20 mouse cellular contexts compared by ENCODE assay signal in genomic region chr3:121189199-121189598, GRCm38 (mm10).
"Had no signal": no experiment of that assay in that cellular context is flagged by ENCODE, and none has a peak within 500 bp of the region (broad histone marks: within the 10 kb centered on the region; RNA-seq: fewer than 3 reads in every experiment).

No protein-coding gene starts in this region.

- H3K9me3 ChIP-seq: liver, embryonic 13.5 days; liver, embryonic 15.5 days; lung, embryonic 15.5 days; midbrain, embryonic 12.5 days; neural tube, embryonic 13.5 days; neural tube, embryonic 15.5 days; stomach, embryonic 15.5 days had no signal

- H3K4me1 ChIP-seq: midbrain, embryonic 10.5 days; midbrain, embryonic 12.5 days; neural tube, embryonic 13.5 days; neural tube, embryonic 15.5 days; stomach, embryonic 15.5 days had no signal

- DNase-seq: liver; liver, embryonic 13.5 days; liver, postnatal 0 days; midbrain, embryonic 14.5 days; retina, postnatal 1 day; right cerebral cortex, adult 18-20 months; right cerebral cortex, postnatal 14 days; thymus, adult 18-20 months; thymus, postnatal 14 days; thymus, postnatal 4 days had no signal

- H3K9ac ChIP-seq: liver, embryonic 13.5 days; liver, embryonic 15.5 days; liver, postnatal 0 days; lung, embryonic 15.5 days; midbrain, embryonic 12.5 days; neural tube, embryonic 13.5 days; neural tube, embryonic 15.5 days; stomach, embryonic 15.5 days had no signal

- H3K27ac ChIP-seq: liver, embryonic 13.5 days; liver, embryonic 15.5 days; lung, embryonic 15.5 days; midbrain, embryonic 10.5 days; midbrain, embryonic 12.5 days; neural tube, embryonic 13.5 days; neural tube, embryonic 15.5 days; stomach, embryonic 15.5 days had no signal

- H3K36me3 ChIP-seq: liver, embryonic 13.5 days; liver, embryonic 15.5 days; lung, embryonic 15.5 days; midbrain, embryonic 10.5 days; midbrain, embryonic 12.5 days; neural tube, embryonic 13.5 days; neural tube, embryonic 15.5 days; stomach, embryonic 15.5 days had no signal

- H3K4me3 ChIP-seq: liver, embryonic 13.5 days; liver, embryonic 15.5 days; lung, embryonic 15.5 days; midbrain, embryonic 10.5 days; midbrain, embryonic 12.5 days; myocyte; neural tube, embryonic 13.5 days; neural tube, embryonic 15.5 days; stomach, embryonic 15.5 days had no signal

- H3K27me3 ChIP-seq: liver, embryonic 13.5 days; midbrain, embryonic 12.5 days; neural tube, embryonic 13.5 days; neural tube, embryonic 15.5 days; stomach, embryonic 15.5 days had no signal

- H3K4me2 ChIP-seq: liver, embryonic 11.5 days; liver, embryonic 13.5 days; liver, embryonic 15.5 days; lung, embryonic 15.5 days; midbrain, embryonic 12.5 days; neural tube, embryonic 13.5 days; neural tube, embryonic 15.5 days; stomach, embryonic 15.5 days had no signal

- ATAC-seq: liver, postnatal 0 days; midbrain, embryonic 16.5 days had no signal
